Mouse (Mus musculus): ENCODE measurements at regions not wholly inside any gene's neighbourhood (a gene's known extent, or its start where the extent isn't known, plus 50 kb on each side); places are given as distances from the start of the nearest gene placed in this dataset.

- no peak for TF ChIP-seq CTCF (IDR thresholded peaks at IDR 0.05; ENCODE audit: extremely low read depth, insufficient read depth, insufficient read length, insufficient replicate concordance)
- TF ChIP-seq POLR2A (IDR thresholded peaks at IDR 0.05; ENCODE audit: low read depth, low read length), result no peak
These were observed 222.8 kb downstream of the Brms1l start for GRCm38 (mm10) chr12:56058876-56059275.

Data from spleen, adult 2 months (tissue).